Mouse (Mus musculus) heart, embryonic 10.5 days (tissue): Measurements from ENCODE around the gene Cdk14. TPM values are rescaled to one million over a fixed set of nuclear protein-coding genes. Genes with fewer than 3 reads are reported as not detected.
A peak's percentile ranks its signal among the peaks of the same experiment; 100 is the strongest.
"Not testable (repeated sequence)": the region's sequence is repeated elsewhere in the genome, so short reads cannot be mapped to it uniquely, and the experiment has no call there.

Experiments used
- DNase-seq: peaks from one replicate; pipeline ENCODE4 v3.0.0-alpha.2; 2017; ENCODE audit warnings: low spot score
- H3K27ac ChIP-seq: fragments of 300-500 bp; sonication (generic); 2 replicates; pipeline ENCODE4 v1.5.1; 2016; ENCODE audit warnings: mild to moderate bottlenecking
- H3K27me3 ChIP-seq: fragments of 300-500 bp; sonication (generic); 2 replicates; pipeline ENCODE4 v1.6.1; 2016; ENCODE audit warnings: mild to moderate bottlenecking; ENCODE audit not compliant: poor library complexity, insufficient read depth, severe bottlenecking
- H3K36me3 ChIP-seq: fragments of 300-500 bp; sonication (generic); 2 replicates; pipeline ENCODE4 v1.6.1; 2016; ENCODE audit warnings: mild to moderate bottlenecking, moderate library complexity
- H3K4me1 ChIP-seq: fragments of 300-500 bp; sonication (generic); 2 replicates; pipeline ENCODE4 v1.6.1; 2016; ENCODE audit warnings: mild to moderate bottlenecking
- H3K4me3 ChIP-seq: fragments of 300-500 bp; sonication (generic); 2 replicates; pipeline ENCODE4 v1.5.1; 2016; ENCODE audit warnings: mild to moderate bottlenecking, moderate library complexity
- H3K9me3 ChIP-seq: fragments of 300-500 bp; sonication (generic); 2 replicates; pipeline ENCODE4 v1.6.1; 2016; ENCODE audit warnings: mild to moderate bottlenecking, moderate library complexity
- WGBS: fragments of 180-500 bp; shearing (Covaris S2); methylation state at CpG from one replicate; pipeline ENCODE4 v1.1.7; 2016; 5-methylcytosine and 5-hydroxymethylcytosine counted together
- polyA plus RNA-seq: library from polyadenylated mRNA; unstranded; fragments of >200 nt; fragmentation: Nextera tagmentation; extraction: Ambion mirVana; gene quantifications from 2 replicates; pipeline ENCODE4 v1.2.1, GENCODE M21; 2016

Cdk14 gene
- polyA plus RNA-seq, 1 experiment from 2014 or later, result 17.7 TPM

- not testable (repeated sequence) for H3K36me3 ChIP-seq, H3K27me3 ChIP-seq, DNase-seq, H3K27ac ChIP-seq, H3K9me3 ChIP-seq, H3K4me1 ChIP-seq, H3K4me3 ChIP-seq
- 83% methylated on average over 2 of the region's 2 CpGs for WGBS
Measured at GRCm38 (mm10) chr5:5329018-5329417, 91.1 kb downstream of the Cdk14 start.

DNA sequence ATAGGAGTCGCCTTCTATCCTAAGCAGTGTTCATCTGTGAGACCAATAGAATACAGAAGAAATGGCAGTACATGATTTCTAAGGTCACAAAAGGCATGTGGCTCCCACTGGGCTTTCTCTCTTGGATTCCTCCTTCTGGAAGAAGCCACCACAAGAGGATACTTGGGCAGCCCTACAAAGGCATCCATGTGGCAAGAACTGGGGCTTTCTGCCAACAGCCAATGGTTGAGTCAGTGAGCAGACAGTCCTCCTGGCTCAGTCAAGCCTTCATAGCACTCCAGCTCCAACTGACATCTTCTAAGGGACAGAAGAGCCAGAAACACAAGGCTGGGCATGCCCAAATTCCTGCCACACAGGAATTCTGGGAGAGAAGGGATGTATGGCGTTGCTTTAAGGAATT lies 93.4 kb downstream of the Cdk14 start:
- H3K36me3 ChIP-seq, result peaks cover 9% of the 10 kb centered on the region; the same call in 1 of the 2 replicates
- no peak overlapping the region for H3K27ac ChIP-seq
- H3K27me3 ChIP-seq, result no peaks in the 10 kb centered on the region
- H3K4me3 ChIP-seq, result no peak overlapping the region
- 0 out of 2 replicates have a peak, but pooled peaks cover 3% of the 10 kb centered on the region for H3K4me1 ChIP-seq
- WGBS, result 88% methylated on average over 2 of the region's 2 CpGs
- H3K9me3 ChIP-seq, result no peaks in the 10 kb centered on the region
- DNase-seq, result no peak

DNA sequence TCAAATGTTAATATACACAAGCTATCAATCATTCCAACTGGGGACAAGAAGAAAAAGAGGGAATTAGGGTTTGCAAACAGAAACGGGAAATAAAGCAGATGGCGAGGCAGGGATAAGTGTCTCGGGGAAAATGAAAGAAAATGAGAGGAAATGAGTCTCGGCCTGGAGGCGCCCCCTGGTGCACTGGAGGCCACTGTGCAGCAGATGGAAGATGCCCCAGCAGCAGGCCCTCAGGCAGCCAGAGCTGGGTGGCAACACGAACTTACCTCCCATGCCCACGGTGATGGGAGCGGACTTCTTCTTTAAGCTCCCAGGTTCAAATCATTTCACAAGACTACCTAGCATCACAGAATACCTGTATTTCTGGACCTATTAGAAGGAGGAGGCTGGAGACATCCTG lies 97.4 kb downstream of the Cdk14 start:
- no peaks in the 10 kb centered on the region for H3K9me3 ChIP-seq
- H3K36me3 ChIP-seq, result peaks cover 9% of the 10 kb centered on the region; the same call in 1 of the 2 replicates
- no peak overlapping the region for H3K27ac ChIP-seq
- no peaks in the 10 kb centered on the region for H3K27me3 ChIP-seq
- no peak for DNase-seq
- no peak overlapping the region for H3K4me3 ChIP-seq
- 89% methylated on average over 8 of the region's 8 CpGs for WGBS
- peaks cover 9% of the 10 kb centered on the region; the same call in 1 of the 2 replicates for H3K4me1 ChIP-seq

GRCm38 (mm10) chr5:5320506-5321181 lies 99.5 kb downstream of the Cdk14 start:
- peaks cover 9% of the 10 kb centered on the region; the same call in 1 of the 2 replicates for H3K4me1 ChIP-seq
- H3K36me3 ChIP-seq, result 0 out of 2 replicates have a peak, but pooled peaks cover 4% of the 10 kb centered on the region
- no peak for DNase-seq
- no peak overlapping the region for H3K27ac ChIP-seq
- H3K27me3 ChIP-seq, result no peaks in the 10 kb centered on the region
- H3K4me3 ChIP-seq, result no peak overlapping the region
- no peaks in the 10 kb centered on the region for H3K9me3 ChIP-seq
- 66% methylated on average over 2 of the region's 2 CpGs for WGBS

DNA sequence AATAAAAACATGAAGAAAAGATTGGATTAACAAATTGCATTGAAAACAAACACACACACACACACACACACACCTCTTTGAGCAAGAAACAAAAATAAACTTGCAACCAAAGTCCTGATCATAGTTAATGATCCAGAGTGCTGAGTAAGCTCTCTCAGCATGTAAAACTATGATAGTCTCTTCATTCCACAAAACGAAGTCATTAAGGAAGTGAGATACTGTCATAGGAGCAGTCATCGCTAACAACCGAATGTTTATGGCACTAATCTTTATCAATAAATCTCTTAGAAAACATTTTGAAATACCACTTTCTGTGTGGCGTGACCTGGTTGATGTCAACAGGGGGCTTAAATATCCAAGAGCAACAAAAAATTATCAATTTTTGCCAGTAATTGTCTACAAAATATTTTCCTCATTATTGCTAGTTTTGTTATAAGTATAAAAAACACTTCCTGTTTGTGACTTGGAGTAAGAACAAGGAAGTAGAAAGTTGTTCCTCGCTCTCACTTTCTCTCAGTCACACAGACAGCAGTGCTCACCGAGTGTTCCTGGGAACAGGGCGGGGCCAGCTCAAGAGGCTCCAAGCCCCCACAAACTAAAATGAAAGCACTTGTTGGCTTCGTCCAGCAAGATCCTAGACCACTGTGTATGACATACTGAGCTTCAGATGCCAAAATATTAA lies 100.1 kb downstream of the Cdk14 start:
- H3K4me3 ChIP-seq, result no peak overlapping the region
- DNase-seq, result no peak
- H3K36me3 ChIP-seq, result 0 out of 2 replicates have a peak, but pooled peaks cover 4% of the 10 kb centered on the region
- H3K27me3 ChIP-seq, result no peaks in the 10 kb centered on the region
- WGBS, result 70% methylated on average over 8 of the region's 8 CpGs
- no peak overlapping the region for H3K27ac ChIP-seq
- no peaks in the 10 kb centered on the region for H3K9me3 ChIP-seq
- H3K4me1 ChIP-seq, result peaks cover 9% of the 10 kb centered on the region; the same call in 1 of the 2 replicates

GRCm38 (mm10) chr5:5314270-5314669 lies 105.8 kb downstream of the Cdk14 start:
- no peak overlapping the region for H3K27ac ChIP-seq
- DNase-seq, result no peak
- H3K27me3 ChIP-seq, result no peaks in the 10 kb centered on the region
- H3K4me1 ChIP-seq, result peaks cover 9% of the 10 kb centered on the region; the same call in 1 of the 2 replicates
- 86% methylated on average over 6 of the region's 6 CpGs for WGBS
- H3K9me3 ChIP-seq, result no peaks in the 10 kb centered on the region
- no peak overlapping the region for H3K4me3 ChIP-seq
- H3K36me3 ChIP-seq, result no peaks in the 10 kb centered on the region

- no peaks in the 10 kb centered on the region for H3K27me3 ChIP-seq
- 73% methylated on average over 9 of the region's 9 CpGs for WGBS
- DNase-seq, result no peak
- no peak overlapping the region for H3K4me3 ChIP-seq
- H3K27ac ChIP-seq, result no peak overlapping the region
- no peaks in the 10 kb centered on the region for H3K9me3 ChIP-seq
- 0 out of 2 replicates have a peak, but pooled peaks cover 2% of the 10 kb centered on the region for H3K36me3 ChIP-seq
- H3K4me1 ChIP-seq, result peaks cover 9% of the 10 kb centered on the region; the same call in 1 of the 2 replicates
Measured at GRCm38 (mm10) chr5:5313195-5313760, 106.8 kb downstream of the Cdk14 start.

DNA sequence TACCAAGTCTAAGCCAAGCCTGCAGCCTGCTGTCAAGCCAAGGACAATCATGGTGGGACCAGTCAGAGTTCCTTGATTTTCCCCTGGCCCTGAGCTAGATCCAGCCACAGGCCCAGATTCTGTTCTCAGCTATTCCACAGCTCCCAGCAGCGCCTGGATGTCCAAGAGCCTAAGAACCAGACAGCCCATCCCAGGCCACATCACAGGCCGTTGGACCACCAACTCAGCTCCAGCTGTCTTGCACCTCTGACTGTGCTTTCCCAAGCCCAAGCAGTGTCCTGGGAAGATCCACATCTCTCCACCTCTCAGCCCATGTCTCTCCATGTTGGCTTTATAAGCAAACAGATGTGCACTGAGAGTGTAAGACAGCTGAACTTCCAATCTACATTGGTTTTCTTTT lies 114.8 kb downstream of the Cdk14 start:
- no peak for DNase-seq
- Histone ChIP-seq H3K27me3 (no peaks in the 10 kb centered on the region), H3K4me1 (peaks cover 25% of the 10 kb centered on the region), H3K9me3 (no peaks in the 10 kb centered on the region), H3K27ac (no peak overlapping the region), H3K4me3 (no peak overlapping the region), H3K36me3 (0 out of 2 replicates have a peak, but pooled peaks cover 5% of the 10 kb centered on the region)
- WGBS, result 79% methylated on average over 2 of the region's 2 CpGs

DNA sequence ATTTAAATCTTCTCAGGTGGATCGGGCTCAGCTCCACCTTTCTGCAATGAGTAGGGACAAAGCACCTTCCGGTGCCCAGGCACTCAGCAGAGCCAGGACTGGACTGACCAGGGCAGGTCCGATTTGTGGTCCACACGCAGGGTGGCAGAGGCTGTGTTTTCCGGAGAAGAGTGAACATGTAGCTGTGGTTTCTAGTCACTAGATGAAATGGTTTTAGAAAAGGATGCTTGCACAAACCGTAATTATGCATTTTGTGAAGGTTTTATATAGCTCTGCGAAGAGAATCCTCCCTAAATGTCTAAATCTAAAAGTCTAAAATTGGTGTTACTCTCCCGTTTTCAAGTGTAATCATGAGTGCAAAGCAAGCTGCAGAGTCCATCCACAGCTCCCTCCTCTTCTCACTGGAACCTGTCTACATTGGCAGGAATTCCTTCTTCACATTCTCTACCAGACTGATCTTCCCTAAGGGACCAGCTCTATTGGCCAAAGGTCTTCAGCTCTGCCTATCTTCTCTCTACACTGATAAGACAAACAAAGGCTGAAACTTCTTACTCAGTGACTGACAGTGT lies 116.9 kb downstream of the Cdk14 start:
- Histone ChIP-seq H3K4me3 (no peak overlapping the region), H3K27me3 (no peaks in the 10 kb centered on the region), H3K9me3 (no peaks in the 10 kb centered on the region), H3K27ac (no peak overlapping the region), H3K36me3 (0 out of 2 replicates have a peak, but pooled peaks cover 3% of the 10 kb centered on the region), H3K4me1 (peaks cover 25% of the 10 kb centered on the region)
- no peak for DNase-seq
- 83% methylated on average over 8 of the region's 8 CpGs for WGBS

DNA sequence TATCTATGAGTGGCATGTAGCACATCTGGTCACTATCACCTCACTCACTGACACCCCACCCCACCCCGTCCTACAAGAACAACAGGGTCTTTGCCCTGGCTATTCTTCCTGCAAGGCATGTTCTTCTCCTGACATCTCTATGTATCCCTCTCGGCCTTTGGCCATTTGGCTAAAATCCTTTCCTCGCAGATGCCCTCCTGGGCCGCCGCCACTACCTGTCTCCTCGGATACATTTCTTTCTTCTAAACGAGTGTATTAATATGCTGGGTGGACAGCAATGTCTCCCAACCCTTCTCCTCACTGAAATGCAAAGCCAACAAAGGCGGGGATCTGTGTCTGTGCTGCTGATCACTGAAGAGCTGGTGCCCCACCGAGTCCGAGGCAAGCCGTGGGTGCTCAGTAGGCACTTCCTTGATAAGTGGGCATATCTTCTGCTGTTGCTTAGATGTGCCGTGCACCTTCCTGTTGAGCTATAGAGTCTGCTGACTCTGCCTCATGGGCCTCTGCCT lies 118.5 kb downstream of the Cdk14 start:
- Histone ChIP-seq H3K9me3 (no peaks in the 10 kb centered on the region), H3K4me3 (no peak overlapping the region), H3K4me1 (peaks cover 25% of the 10 kb centered on the region), H3K36me3 (no peaks in the 10 kb centered on the region), H3K27me3 (no peaks in the 10 kb centered on the region), H3K27ac (peak overlapping the region; percentile 13; the same call in 1 of the 2 replicates)
- DNase-seq, result no peak
- whole genome bisulfite sequencing, result 56% methylated on average over 12 of the region's 12 CpGs

DNA sequence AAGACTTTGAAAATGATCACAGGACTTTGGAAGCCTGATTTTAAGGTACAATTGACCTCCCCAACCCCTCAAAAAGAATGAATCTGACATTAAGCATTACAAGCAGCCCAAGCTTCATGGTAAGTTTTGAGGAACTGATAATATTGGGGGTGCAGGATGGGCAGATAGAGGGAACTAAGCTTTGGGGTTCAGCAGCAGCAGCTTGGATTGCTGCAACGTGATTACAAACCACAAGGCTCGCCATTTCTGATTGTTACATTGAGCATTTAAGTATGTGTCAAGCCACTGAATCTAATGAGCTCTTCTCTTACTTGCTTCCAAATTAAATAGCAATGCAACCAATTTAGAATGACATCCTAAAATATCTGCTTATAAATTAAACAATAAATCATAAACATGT lies 119.1 kb downstream of the Cdk14 start:
- Histone ChIP-seq H3K9me3 (no peaks in the 10 kb centered on the region), H3K4me3 (no peak overlapping the region), H3K27ac (no peak overlapping the region), H3K27me3 (no peaks in the 10 kb centered on the region), H3K4me1 (peaks cover 25% of the 10 kb centered on the region), H3K36me3 (no peaks in the 10 kb centered on the region)
- no peak for DNase-seq
- 77% methylated on average over 2 of the region's 2 CpGs for WGBS

- no peaks in the 10 kb centered on the region for H3K9me3 ChIP-seq
- DNase-seq, result no peak
- no peak overlapping the region for H3K4me3 ChIP-seq
- no peaks in the 10 kb centered on the region for H3K36me3 ChIP-seq
- no peaks in the 10 kb centered on the region for H3K27me3 ChIP-seq
- H3K27ac ChIP-seq, result no peak overlapping the region
- 39% methylated on average over 1 of the region's 1 CpGs for WGBS
- peaks cover 25% of the 10 kb centered on the region for H3K4me1 ChIP-seq
Measured at GRCm38 (mm10) chr5:5300290-5300689, 119.8 kb downstream of the Cdk14 start.

DNA sequence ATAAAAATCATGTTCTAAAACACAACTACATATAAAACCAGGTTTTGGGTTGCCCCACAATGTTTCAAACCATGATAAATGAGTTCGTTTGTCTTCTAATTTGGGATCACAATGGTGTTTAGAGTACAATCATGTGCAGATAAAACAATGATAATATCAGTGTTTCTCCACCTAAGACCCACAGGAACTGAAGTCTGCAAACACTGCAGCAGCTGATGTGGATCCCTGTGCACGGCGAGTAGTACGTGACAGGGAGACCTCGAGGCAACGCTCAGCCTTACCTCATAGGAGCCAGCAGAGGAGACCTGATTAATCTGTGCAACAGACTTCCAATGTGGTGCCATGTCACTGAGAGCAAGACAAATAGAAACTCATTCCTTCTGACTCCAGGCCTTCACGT lies 122.9 kb downstream of the Cdk14 start:
- Histone ChIP-seq H3K36me3 (no peaks in the 10 kb centered on the region), H3K4me3 (no peak overlapping the region), H3K4me1 (peaks cover 15% of the 10 kb centered on the region), H3K27ac (no peak overlapping the region), H3K9me3 (no peaks in the 10 kb centered on the region), H3K27me3 (no peaks in the 10 kb centered on the region)
- DNase-seq, result no peak
- WGBS, result 66% methylated on average over 7 of the region's 7 CpGs
